Mouse (Mus musculus): ENCODE data around the gene Prr15l.

DNA sequence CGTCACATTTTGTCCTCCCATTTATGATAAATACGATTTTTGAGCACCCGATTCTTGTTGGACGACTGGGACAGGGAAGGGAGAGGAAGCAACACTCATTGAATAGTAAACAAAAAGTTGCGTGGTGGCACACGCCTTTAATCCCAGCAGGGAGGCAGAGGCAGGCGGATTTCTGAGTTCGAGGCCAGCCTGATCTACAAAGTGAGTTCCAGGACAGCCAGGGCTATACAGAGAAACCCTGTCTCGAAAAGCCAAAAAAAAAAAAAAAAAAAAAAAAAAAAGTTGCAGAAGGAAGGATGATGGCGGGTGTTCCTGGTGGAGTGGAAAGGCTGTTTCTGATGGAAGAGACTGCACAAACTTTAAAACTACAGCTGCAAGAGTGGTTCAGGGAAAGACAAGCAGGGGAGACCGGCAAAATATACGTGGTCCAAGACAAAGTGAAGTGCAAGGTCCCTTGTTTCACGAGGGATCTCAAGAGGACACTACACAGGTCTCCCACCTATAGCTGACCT is 11.0 kb upstream of the Prr15l start:
- no peak for TF ChIP-seq CTCF (IDR thresholded peaks at IDR 0.05; ENCODE audit: low read depth, low read length)
- no peak for TF ChIP-seq POLR2A (IDR thresholded peaks at IDR 0.05; ENCODE audit: extremely low read depth, insufficient read depth, low read length)

All from liver, adult 2 months (tissue).